Mouse (Mus musculus): ENCODE results near the gene Adamts13.

- no peak for TF ChIP-seq CTCF (IDR thresholded peaks at IDR 0.05; ENCODE audit: insufficient read depth, low read length)
- no peak for TF ChIP-seq POLR2A (IDR thresholded peaks at IDR 0.05; ENCODE audit: borderline replicate concordance, extremely low read depth, low read depth, low read length)
Measured at GRCm38 (mm10) chr2:26997498-26997897, 24.3 kb downstream of the Adamts13 start.
